Comparison of ENCODE assay signal across 18 mouse cellular contexts in genomic region chr2:131912526-131913258, GRCm38 (mm10). TPM values are rescaled to one million over a fixed set of nuclear protein-coding genes. Genes with fewer than 3 reads are reported as not detected.
A peak's percentile ranks its signal among the peaks of the same experiment; 100 is the strongest.
DNase-seq lines count a peak whose midpoint lies in the region; ATAC-seq and TF ChIP-seq lines count a peak whose summit lies in the region.
"Had no signal": no experiment of that assay in that cellular context is flagged by ENCODE, and none has a peak within 500 bp of the region (broad histone marks: within the 10 kb centered on the region; RNA-seq: fewer than 3 reads in every experiment).

No protein-coding gene starts in this region.

- no peak for TF ChIP-seq CTCF in cerebellum, adult 2 months (IDR thresholded peaks at IDR 0.05; ENCODE audit: borderline replicate concordance, insufficient read depth, low read depth, low read length)

- ATAC-seq in cerebellum, adult (ENCODE audit: insufficient number of reproducible peaks, low FRiP score, low TSS enrichment), result no peak
- no peak for ATAC-seq in kidney, embryonic 15.5 days (replicated peaks; ENCODE audit: low FRiP score)
- no peak for ATAC-seq in midbrain, embryonic 13.5 days
- ATAC-seq in monocyte, adult 5-6 weeks (replicated peaks; ENCODE audit: insufficient number of reproducible peaks, low FRiP score, low TSS enrichment, poor library complexity, severe bottlenecking), result no peak
- ATAC-seq: intestine, postnatal 0 days had no signal

- H3K9me3 ChIP-seq in kidney, embryonic 15.5 days (replicated peaks), result no peaks in the 10 kb centered on the region
- no peaks in the 10 kb centered on the region for H3K9me3 ChIP-seq in midbrain, embryonic 13.5 days
- H3K9me3 ChIP-seq: liver, embryonic 13.5 days had no signal

- H3K27me3 ChIP-seq in cerebellum, adult 2 months (ENCODE audit: control insufficient read depth, insufficient read depth, low read length), result no peaks in the 10 kb centered on the region
- H3K27me3 ChIP-seq in kidney, embryonic 15.5 days, result 0 out of 2 replicates have a peak, but pooled peaks cover 3% of the 10 kb centered on the region
- H3K27me3 ChIP-seq in midbrain, embryonic 13.5 days, result no peaks in the 10 kb centered on the region
- H3K27me3 ChIP-seq: liver, embryonic 13.5 days had no signal

- no peak for DNase-seq in cerebellum, adult 2 months
- DNase-seq in kidney, adult 18-20 months, result no peak
- peak; percentile 45 for DNase-seq in brain, adult 2 months (ENCODE audit: low read depth, low spot score)
- DNase-seq in heart, adult 9 months (ENCODE audit: low spot score in 2 of 2), result no peak
- DNase-seq: gastrocnemius, postnatal 25 days; liver, embryonic 13.5 days; right cerebral cortex, postnatal 14 days; thymus, postnatal 25 days had no signal

- 0 out of 2 replicates have a peak overlapping the region, but pooled peaks have one; percentile 12 for H3K4me2 ChIP-seq in kidney, embryonic 15.5 days
- peak overlapping the region; percentile 62; the same call in 1 of the 2 replicates for H3K4me2 ChIP-seq in midbrain, embryonic 13.5 days (replicated peaks)

- H3K4me3 ChIP-seq in cerebellum, adult 2 months (replicated peaks; ENCODE audit: insufficient read depth, low read depth, low read length), result no peak overlapping the region
- no peak overlapping the region for H3K4me3 ChIP-seq in kidney, embryonic 15.5 days (replicated peaks)
- no peak overlapping the region for H3K4me3 ChIP-seq in midbrain, embryonic 13.5 days (replicated peaks)
- H3K4me3 ChIP-seq: liver, embryonic 13.5 days had no signal

- WGBS in cerebellum, adult 2 months, result 31% methylated on average over 8 of the region's 8 CpGs
- WGBS in kidney, embryonic 15.5 days, result 44% methylated on average over 8 of the region's 8 CpGs
- WGBS in midbrain, embryonic 13.5 days, result 80% methylated on average over 8 of the region's 8 CpGs

- peak overlapping the region; percentile 40; the same call in 1 of the 2 replicates for H3K27ac ChIP-seq in cerebellum, adult 2 months (ENCODE audit: insufficient read depth, low read length)
- no peak overlapping the region for H3K27ac ChIP-seq in kidney, embryonic 15.5 days
- H3K27ac ChIP-seq in midbrain, embryonic 13.5 days, result no peak overlapping the region
- H3K27ac ChIP-seq: liver, embryonic 13.5 days had no signal

- H3K9ac ChIP-seq in kidney, embryonic 15.5 days, result no peak overlapping the region
- no peak overlapping the region for H3K9ac ChIP-seq in midbrain, embryonic 13.5 days (replicated peaks)
- H3K9ac ChIP-seq: liver, embryonic 13.5 days had no signal

- H3K4me1 ChIP-seq in cerebellum, adult 2 months (ENCODE audit: control insufficient read depth, insufficient read depth, low read length), result peaks cover 5% of the 10 kb centered on the region; the same call in 1 of the 2 replicates
- H3K4me1 ChIP-seq in kidney, embryonic 15.5 days, result peaks cover 31% of the 10 kb centered on the region
- peaks cover 35% of the 10 kb centered on the region for H3K4me1 ChIP-seq in midbrain, embryonic 13.5 days (replicated peaks)

- no peak for TF ChIP-seq POLR2A in cerebellum, adult 2 months (IDR thresholded peaks at IDR 0.05; ENCODE audit: borderline replicate concordance, insufficient read depth, low read length)

- 0 out of 2 replicates have a peak, but pooled peaks cover 3% of the 10 kb centered on the region for H3K36me3 ChIP-seq in kidney, embryonic 15.5 days
- H3K36me3 ChIP-seq in midbrain, embryonic 13.5 days, result peaks cover 10% of the 10 kb centered on the region

RNA-seq across cellular contexts. Expression of gene Prn, which starts 2.9 kb away (rescaled TPM):
- polyA plus RNA-seq in cerebellum, adult 2 months (2012; rRNA removed), result not detected in 2 replicates
- not detected in 2 replicates for polyA plus RNA-seq in kidney, embryonic 15.5 days (2015; fragmentation: Nextera tagmentation; extraction: Ambion mirVana)
- 0.34 TPM in 1 of 2 replicates, not detected in the other for polyA plus RNA-seq in midbrain, embryonic 13.5 days (2015; fragmentation: Nextera tagmentation; extraction: Ambion mirVana)
- total RNA-seq in monocyte, adult 5-6 weeks (2017), result not detected in 3 replicates
- total RNA-seq: common myeloid progenitor, adult 5-6 weeks; ES-E14; left cerebral cortex, postnatal 10 days had no signal
- polyA plus RNA-seq: heart, embryonic 16.5 days; intestine, postnatal 0 days; liver, embryonic 13.5 days; neural tube, embryonic 11.5 days had no signal

RNA-seq across cellular contexts. Expression of gene Prnp, which starts 3.0 kb away (rescaled TPM):
- polyA plus RNA-seq in cerebellum, adult 2 months (2012; rRNA removed), result 570 and 571 TPM in 2 replicates
- polyA plus RNA-seq in kidney, embryonic 15.5 days (2015; fragmentation: Nextera tagmentation; extraction: Ambion mirVana), result 45.1 and 47.4 TPM in 2 replicates
- 109 and 114 TPM in 2 replicates for polyA plus RNA-seq in midbrain, embryonic 13.5 days (2015; fragmentation: Nextera tagmentation; extraction: Ambion mirVana)
- 0.49 to 2.3 TPM (median 1.6 TPM) in 3 replicates for total RNA-seq in monocyte, adult 5-6 weeks (2017)

RNA-seq across cellular contexts. Expression of gene Prnd, which starts 38.0 kb away (rescaled TPM):
- polyA plus RNA-seq in cerebellum, adult 2 months (2012; rRNA removed), result 0.31 and 0.35 TPM in 2 replicates
- polyA plus RNA-seq in kidney, embryonic 15.5 days (2015; fragmentation: Nextera tagmentation; extraction: Ambion mirVana), result 18.9 and 20.8 TPM in 2 replicates
- polyA plus RNA-seq in midbrain, embryonic 13.5 days (2015; fragmentation: Nextera tagmentation; extraction: Ambion mirVana), result 8.7 and 9.2 TPM in 2 replicates
- total RNA-seq in monocyte, adult 5-6 weeks (2017), result not detected in 3 replicates
- total RNA-seq: common myeloid progenitor, adult 5-6 weeks had no signal

RNA-seq across cellular contexts. Expression of gene Erv3, which starts 53.1 kb away (rescaled TPM):
- 0.33 and 0.54 TPM in 2 replicates for polyA plus RNA-seq in cerebellum, adult 2 months (2012; rRNA removed)
- not detected in 2 replicates for polyA plus RNA-seq in kidney, embryonic 15.5 days (2015; fragmentation: Nextera tagmentation; extraction: Ambion mirVana)
- not detected in 2 replicates for polyA plus RNA-seq in midbrain, embryonic 13.5 days (2015; fragmentation: Nextera tagmentation; extraction: Ambion mirVana)
- total RNA-seq in monocyte, adult 5-6 weeks (2017), result not detected in 3 replicates
- total RNA-seq: common myeloid progenitor, adult 5-6 weeks; ES-E14; gastrocnemius, postnatal 25 days had no signal
- polyA plus RNA-seq: heart, embryonic 16.5 days; intestine, postnatal 0 days; liver, embryonic 13.5 days; neural tube, embryonic 11.5 days had no signal
